Mouse (Mus musculus) CH12.LX (cell line): ENCODE results near the gene Fryl.

Experiments
- CHD2 ChIP-seq: IDR thresholded peaks from 2 replicates; pipeline ENCODE4 v1.6.1; 2011; ENCODE audit warnings: low read length, improper control_type of control experiment
- CTCF ChIP-seq, 2 experiments: IDR thresholded peaks in 1 of 2; conservative IDR thresholded peaks in 1 of 2; 2 replicates each; pipeline ENCODE4 v1.5.1; 2011 to 2012; ENCODE audit warnings: low read depth in 2 of 2, low read length in 2 of 2, improper control_type of control experiment in 1 of 2, inconsistent platforms in 1 of 2, mild to moderate bottlenecking in 1 of 2, moderate library complexity in 1 of 2
- EP300 ChIP-seq: IDR thresholded peaks from 2 replicates; pipeline ENCODE4 v1.6.1; 2011; ENCODE audit warnings: low read length, improper control_type of control experiment
- JUND ChIP-seq: conservative IDR thresholded peaks from 2 replicates; pipeline ENCODE4 v1.6.1; 2011; ENCODE audit warnings: low read depth, low read length, improper control_type of control experiment
- KAT2A ChIP-seq: IDR thresholded peaks from 2 replicates; pipeline ENCODE4 v1.6.1; 2012; ENCODE audit warnings: low read length, improper control_type of control experiment, inconsistent platforms; ENCODE audit not compliant: insufficient replicate concordance
- MAZ ChIP-seq: IDR thresholded peaks from 2 replicates; pipeline ENCODE4 v1.6.1; 2012; ENCODE audit warnings: low read depth, mild to moderate bottlenecking, inconsistent platforms, low read length, improper control_type of control experiment, moderate library complexity
- MYC ChIP-seq: IDR thresholded peaks from 2 replicates; pipeline ENCODE4 v1.6.1; 2011; ENCODE audit warnings: low read depth, mild to moderate bottlenecking, improper control_type of control experiment, low read length
- POLR2A ChIP-seq: IDR thresholded peaks from 2 replicates; pipeline ENCODE4 v1.6.1; 2011; ENCODE audit warnings: low read depth, mild to moderate bottlenecking, improper control_type of control experiment, low read length
- ZC3H11A ChIP-seq: IDR thresholded peaks from 2 replicates; pipeline ENCODE4 v1.6.1; 2012; ENCODE audit warnings: low read depth, mild to moderate bottlenecking, inconsistent platforms, low read length, improper control_type of control experiment

DNA sequence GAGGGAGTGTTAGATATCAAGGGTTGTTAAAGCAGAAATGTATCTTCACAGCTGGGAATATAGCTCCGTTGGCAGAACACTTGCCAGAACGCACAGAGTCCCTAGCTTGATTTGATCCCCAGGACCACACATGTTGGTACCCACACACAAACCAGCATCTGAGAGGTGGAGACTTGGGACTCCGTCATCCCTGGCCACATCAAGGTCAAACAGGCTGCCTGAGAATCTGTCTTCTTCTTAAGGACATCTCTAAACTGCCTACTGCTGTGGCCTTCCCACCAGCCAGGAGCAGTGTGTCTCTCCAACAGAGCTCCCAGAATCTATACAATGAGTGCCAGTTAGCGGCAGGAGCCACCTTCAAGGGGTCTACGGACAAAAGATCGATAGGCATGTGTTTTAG lies 47.8 kb downstream of the Fryl start:
- no peak for TF ChIP-seq CHD2
- TF ChIP-seq CTCF (conservative IDR thresholded peaks at IDR 0.05 in 1 of 2, IDR thresholded peaks at IDR 0.05 in 1 of 2; ENCODE audit: low read depth in 2 of 2, low read length in 2 of 2): no peak
- TF ChIP-seq KAT2A: no peak
- no peak for TF ChIP-seq MYC
- no peak for TF ChIP-seq JUND
- no peak for TF ChIP-seq ZC3H11A
- no peak for TF ChIP-seq EP300
- TF ChIP-seq POLR2A: no peak
- no peak for TF ChIP-seq MAZ
